Mouse (Mus musculus): ENCODE measurements around the gene Akp3. TPM values are rescaled to one million over a fixed set of nuclear protein-coding genes. Genes with fewer than 3 reads are reported as not detected.

Akp3 gene
- polyA plus RNA-seq, 1 experiment, result not detected

- Histone ChIP-seq H3K4me3 (ENCODE audit: insufficient read depth, low read length) (no peak overlapping the region), H3K4me1 (ENCODE audit: control insufficient read depth, insufficient read depth, low read length) (no peaks in the 10 kb centered on the region), H3K27ac (ENCODE audit: insufficient read depth, low read length) (no peak overlapping the region)
- TF ChIP-seq POLR2A (IDR thresholded peaks at IDR 0.05; ENCODE audit: low read depth, low read length) (no peak), CTCF (IDR thresholded peaks at IDR 0.05; ENCODE audit: borderline replicate concordance, insufficient read depth, low read length) (no peak)
Measured at GRCm38 (mm10) chr1:87106536-87106935, 18.2 kb upstream of the Akp3 start.

- H3K4me1 ChIP-seq (ENCODE audit: control insufficient read depth, insufficient read depth, low read length), result no peaks in the 10 kb centered on the region
- H3K27ac ChIP-seq (ENCODE audit: insufficient read depth, low read length), result no peak overlapping the region
- H3K4me3 ChIP-seq (ENCODE audit: insufficient read depth, low read length), result no peak overlapping the region
- TF ChIP-seq POLR2A (IDR thresholded peaks at IDR 0.05; ENCODE audit: low read depth, low read length), result no peak
Measured at GRCm38 (mm10) chr1:87108564-87108963, 16.2 kb upstream of the Akp3 start.

- H3K27ac ChIP-seq (ENCODE audit: insufficient read depth, low read length), result no peak overlapping the region
- no peak for TF ChIP-seq POLR2A (IDR thresholded peaks at IDR 0.05; ENCODE audit: low read depth, low read length)
- TF ChIP-seq CTCF (IDR thresholded peaks at IDR 0.05; ENCODE audit: borderline replicate concordance, insufficient read depth, low read length), result no peak
- peaks cover 4% of the 10 kb centered on the region for H3K4me1 ChIP-seq (ENCODE audit: control insufficient read depth, insufficient read depth, low read length)
- H3K4me3 ChIP-seq (ENCODE audit: insufficient read depth, low read length), result no peak overlapping the region
Measured at GRCm38 (mm10) chr1:87111719-87112354, 12.9 kb upstream of the Akp3 start.

GRCm38 (mm10) chr1:87114784-87115183, 10.0 kb upstream of the Akp3 start:
- TF ChIP-seq CTCF (IDR thresholded peaks at IDR 0.05; ENCODE audit: borderline replicate concordance, insufficient read depth, low read length) (no peak), POLR2A (IDR thresholded peaks at IDR 0.05; ENCODE audit: low read depth, low read length) (no peak)
- H3K4me3 ChIP-seq (ENCODE audit: insufficient read depth, low read length), result no peak overlapping the region
- H3K4me1 ChIP-seq (ENCODE audit: control insufficient read depth, insufficient read depth, low read length), result peaks cover 4% of the 10 kb centered on the region

GRCm38 (mm10) chr1:87127206-87128030, 2.6 kb downstream of the Akp3 start:
- Histone ChIP-seq H3K4me1 (ENCODE audit: control insufficient read depth, insufficient read depth, low read length) (no peaks in the 10 kb centered on the region), H3K4me3 (ENCODE audit: insufficient read depth, low read length) (no peak overlapping the region), H3K27ac (ENCODE audit: insufficient read depth, low read length) (no peak overlapping the region)
- TF ChIP-seq CTCF (IDR thresholded peaks at IDR 0.05; ENCODE audit: borderline replicate concordance, insufficient read depth, low read length) (no peak), POLR2A (IDR thresholded peaks at IDR 0.05; ENCODE audit: low read depth, low read length) (no peak)

More at GRCm38 (mm10) chr1:87114784-87115183, 10.0 kb upstream of the Akp3 start:
- H3K27ac ChIP-seq (ENCODE audit: insufficient read depth, low read length), result no peak overlapping the region

- Histone ChIP-seq H3K4me1 (ENCODE audit: control insufficient read depth, insufficient read depth, low read length) (no peaks in the 10 kb centered on the region), H3K27ac (ENCODE audit: insufficient read depth, low read length) (no peak overlapping the region), H3K4me3 (ENCODE audit: insufficient read depth, low read length) (no peak overlapping the region)
- no peak for TF ChIP-seq CTCF (IDR thresholded peaks at IDR 0.05; ENCODE audit: borderline replicate concordance, insufficient read depth, low read length)
- TF ChIP-seq POLR2A (IDR thresholded peaks at IDR 0.05; ENCODE audit: low read depth, low read length), result no peak
Measured at GRCm38 (mm10) chr1:87131803-87132202, 7.0 kb downstream of the Akp3 start.

- H3K4me3 ChIP-seq (ENCODE audit: insufficient read depth, low read length), result no peak overlapping the region
- no peaks in the 10 kb centered on the region for H3K4me1 ChIP-seq (ENCODE audit: control insufficient read depth, insufficient read depth, low read length)
- TF ChIP-seq CTCF (IDR thresholded peaks at IDR 0.05; ENCODE audit: borderline replicate concordance, insufficient read depth, low read length) (no peak), POLR2A (IDR thresholded peaks at IDR 0.05; ENCODE audit: low read depth, low read length) (no peak)
- no peak overlapping the region for H3K27ac ChIP-seq (ENCODE audit: insufficient read depth, low read length)
Measured at GRCm38 (mm10) chr1:87141550-87141949, 16.8 kb downstream of the Akp3 start.

GRCm38 (mm10) chr1:87142456-87142855, 17.7 kb downstream of the Akp3 start:
- TF ChIP-seq POLR2A (IDR thresholded peaks at IDR 0.05; ENCODE audit: low read depth, low read length), result no peak
- TF ChIP-seq CTCF (IDR thresholded peaks at IDR 0.05; ENCODE audit: borderline replicate concordance, insufficient read depth, low read length), result no peak
- no peak overlapping the region for H3K4me3 ChIP-seq (ENCODE audit: insufficient read depth, low read length)
- H3K4me1 ChIP-seq (ENCODE audit: control insufficient read depth, insufficient read depth, low read length), result no peaks in the 10 kb centered on the region
- H3K27ac ChIP-seq (ENCODE audit: insufficient read depth, low read length), result no peak overlapping the region

GRCm38 (mm10) chr1:87143141-87143540, 18.4 kb downstream of the Akp3 start:
- Histone ChIP-seq H3K4me1 (ENCODE audit: control insufficient read depth, insufficient read depth, low read length) (no peaks in the 10 kb centered on the region), H3K27ac (ENCODE audit: insufficient read depth, low read length) (no peak overlapping the region), H3K4me3 (ENCODE audit: insufficient read depth, low read length) (no peak overlapping the region)
- TF ChIP-seq CTCF (IDR thresholded peaks at IDR 0.05; ENCODE audit: borderline replicate concordance, insufficient read depth, low read length) (no peak), POLR2A (IDR thresholded peaks at IDR 0.05; ENCODE audit: low read depth, low read length) (no peak)

- Histone ChIP-seq H3K4me1 (ENCODE audit: control insufficient read depth, insufficient read depth, low read length) (no peaks in the 10 kb centered on the region), H3K4me3 (ENCODE audit: insufficient read depth, low read length) (no peak overlapping the region), H3K27ac (ENCODE audit: insufficient read depth, low read length) (no peak overlapping the region)
- no peak for TF ChIP-seq POLR2A (IDR thresholded peaks at IDR 0.05; ENCODE audit: low read depth, low read length)
- no peak for TF ChIP-seq CTCF (IDR thresholded peaks at IDR 0.05; ENCODE audit: borderline replicate concordance, insufficient read depth, low read length)
Measured at GRCm38 (mm10) chr1:87149422-87149821, 24.6 kb downstream of the Akp3 start.

Measured in embryonic fibroblast, embryonic 13.5 days (primary cell).